Mouse (Mus musculus): ENCODE results near the gene Mrpl51.

The Mrpl51 gene

DNA sequence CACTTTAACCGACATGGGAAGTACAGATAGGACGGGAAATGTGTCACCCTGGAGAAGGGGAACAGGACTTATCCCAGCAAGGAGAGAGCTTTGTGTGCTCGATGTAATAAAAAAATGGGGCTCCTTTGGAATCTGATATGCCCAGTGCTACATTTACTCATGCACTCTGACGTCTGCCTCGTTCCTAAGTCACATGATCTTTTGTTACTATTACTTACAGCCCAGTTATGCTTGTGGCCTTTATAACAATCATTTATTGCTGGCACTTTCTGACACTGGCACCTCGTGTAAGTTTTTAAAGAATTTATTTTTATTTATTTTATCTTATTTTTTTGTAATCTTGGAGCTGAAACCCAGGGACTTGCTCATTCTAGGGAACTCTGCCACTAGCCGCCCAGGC lies 1.8 kb downstream of the Mrpl51 start:
- no peak for DNase-seq

DNA sequence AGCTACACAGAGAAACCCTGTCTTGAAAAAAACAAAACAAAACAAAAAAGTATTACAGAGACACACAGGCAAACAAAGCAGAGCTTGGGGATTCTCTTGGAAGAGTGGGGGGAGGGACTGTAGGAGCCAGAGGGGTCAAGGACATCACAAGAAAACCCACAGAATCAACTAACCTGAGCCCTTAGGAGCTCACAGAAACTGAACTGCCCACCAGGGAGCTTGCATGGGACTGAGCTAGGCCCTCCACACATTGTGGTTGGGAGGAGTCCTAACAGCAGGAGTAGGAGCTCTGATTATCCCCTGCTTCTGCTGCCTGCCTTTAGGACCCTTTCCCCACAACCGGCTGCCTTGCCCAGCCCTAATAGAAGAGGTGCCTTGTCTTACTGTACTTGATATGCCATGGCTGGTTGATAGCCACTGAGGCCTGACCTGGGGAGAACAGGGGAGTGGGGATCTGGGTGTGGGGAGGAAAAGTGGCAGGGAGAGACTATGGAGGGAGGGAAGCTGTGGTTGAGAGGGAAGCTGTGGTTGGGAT lies 4.0 kb downstream of the Mrpl51 start:
- DNase-seq: no peak

DNA sequence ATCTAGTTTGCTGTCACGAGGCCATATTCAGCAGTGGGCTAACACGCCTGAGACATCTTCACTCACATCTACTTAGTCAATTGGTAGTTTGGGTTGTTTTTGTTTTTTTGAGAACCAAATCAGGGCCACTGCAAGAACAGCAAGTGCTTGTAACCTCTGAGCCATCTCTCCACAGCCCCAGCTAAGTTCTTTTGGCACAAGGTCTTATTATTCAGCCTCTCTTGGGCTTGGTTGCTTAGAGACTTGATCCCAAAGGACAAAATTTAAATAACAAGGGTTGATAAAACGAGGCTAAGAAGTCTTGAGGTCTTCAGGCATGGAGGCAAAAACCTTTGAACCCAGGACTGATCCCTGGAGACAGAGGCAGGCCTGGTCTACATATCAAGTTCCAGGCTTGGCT lies 4.7 kb downstream of the Mrpl51 start:
- DNase-seq: no peak

GRCm38 (mm10) chr6:125197166-125197565 lies 5.6 kb downstream of the Mrpl51 start:
- DNase-seq: no peak

- DNase-seq: no peak
These were observed 18.8 kb downstream of the Mrpl51 start for GRCm38 (mm10) chr6:125210436-125210835.

- no peak for DNase-seq
These were observed 21.0 kb downstream of the Mrpl51 start for GRCm38 (mm10) chr6:125212621-125213020.

DNA sequence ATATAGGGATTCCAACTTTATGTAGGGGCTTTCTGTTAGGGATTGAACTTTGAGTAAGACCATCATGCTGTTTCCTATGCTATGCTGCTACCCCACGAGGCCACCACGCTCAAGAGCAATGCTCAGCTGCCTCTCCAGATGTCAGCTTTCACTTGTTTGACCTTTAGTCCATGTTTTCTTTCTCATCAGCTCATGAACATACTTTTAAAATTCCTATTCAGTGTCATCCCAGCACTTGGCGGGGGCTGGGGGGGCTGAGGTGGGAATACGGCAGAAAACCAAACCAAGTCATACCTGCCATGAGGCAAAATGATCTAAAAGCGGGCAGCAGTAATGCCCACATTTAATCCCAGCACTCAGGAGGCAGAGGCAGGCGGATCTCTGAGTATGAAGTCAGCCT lies 21.5 kb downstream of the Mrpl51 start:
- no peak for DNase-seq

GRCm38 (mm10) chr6:125213715-125214114 lies 22.1 kb downstream of the Mrpl51 start:
- DNase-seq: no peak

GRCm38 (mm10) chr6:125215148-125215954 lies 23.8 kb downstream of the Mrpl51 start, which contains the start of gene Vamp1:
Gene Vamp1 (plus strand): TSS chr6:125215551.
- peak; percentile 98 for DNase-seq

DNA sequence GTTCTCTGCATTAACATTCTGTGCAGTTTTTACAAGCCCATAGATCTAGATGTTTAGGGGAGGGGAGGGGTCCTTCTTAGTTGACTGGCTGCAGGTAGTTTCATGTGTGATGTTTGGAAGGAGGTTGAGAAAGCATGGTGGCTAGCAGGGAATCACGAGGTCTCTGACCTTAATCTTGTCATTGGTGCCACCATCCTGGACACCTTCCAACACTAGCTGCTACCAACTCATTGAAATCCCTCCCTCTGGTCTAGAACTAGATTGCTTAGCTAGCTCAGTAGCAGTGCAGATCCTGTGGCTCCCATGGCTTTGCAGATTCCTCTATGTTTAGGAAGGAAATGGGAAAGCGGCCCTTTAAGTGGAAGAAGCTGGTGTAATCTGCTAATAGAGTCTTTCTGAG lies 25.3 kb downstream of the Mrpl51 start:
- no peak for DNase-seq

DNA sequence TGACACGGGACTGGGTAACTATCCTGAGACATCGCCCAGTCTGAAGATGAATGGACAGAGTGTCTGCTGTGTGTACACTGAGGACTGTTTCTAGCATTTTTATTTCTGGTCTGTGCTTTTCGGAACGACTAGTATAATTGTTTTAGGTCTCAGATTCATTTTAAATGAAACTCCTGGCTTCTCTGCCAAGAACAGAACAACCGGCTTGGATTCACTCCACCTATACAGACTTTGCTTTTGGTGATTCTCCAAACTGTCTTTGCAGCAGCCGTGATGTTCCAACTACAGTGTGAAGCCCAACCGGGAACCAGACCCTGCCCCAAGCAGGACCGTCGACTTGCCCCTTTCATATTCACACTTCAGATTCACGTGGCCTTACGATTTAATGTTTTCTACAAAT lies 26.3 kb downstream of the Mrpl51 start:
- no peak for DNase-seq

DNA sequence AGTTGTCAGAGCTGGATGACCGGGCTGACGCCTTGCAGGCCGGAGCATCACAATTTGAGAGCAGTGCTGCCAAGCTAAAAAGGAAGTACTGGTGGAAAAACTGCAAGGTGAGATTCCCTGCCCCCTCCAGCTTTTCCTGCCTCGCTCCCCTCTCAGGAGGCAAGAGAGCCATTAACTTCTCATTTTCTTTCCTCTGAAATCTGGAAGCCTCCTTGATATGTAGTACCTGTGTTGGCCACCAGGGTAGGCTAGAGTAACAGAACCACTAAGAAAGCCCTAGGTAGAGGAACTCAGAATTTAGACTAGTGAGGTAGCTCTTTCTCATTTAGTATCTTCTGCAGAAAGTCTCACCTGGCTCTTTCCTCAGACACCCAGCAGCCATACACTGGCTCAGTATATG lies 27.4 kb downstream of the Mrpl51 start:
- DNase-seq: peak; percentile 76

GRCm38 (mm10) chr6:125221115-125221745 lies 29.6 kb downstream of the Mrpl51 start:
- no peak for DNase-seq

DNA sequence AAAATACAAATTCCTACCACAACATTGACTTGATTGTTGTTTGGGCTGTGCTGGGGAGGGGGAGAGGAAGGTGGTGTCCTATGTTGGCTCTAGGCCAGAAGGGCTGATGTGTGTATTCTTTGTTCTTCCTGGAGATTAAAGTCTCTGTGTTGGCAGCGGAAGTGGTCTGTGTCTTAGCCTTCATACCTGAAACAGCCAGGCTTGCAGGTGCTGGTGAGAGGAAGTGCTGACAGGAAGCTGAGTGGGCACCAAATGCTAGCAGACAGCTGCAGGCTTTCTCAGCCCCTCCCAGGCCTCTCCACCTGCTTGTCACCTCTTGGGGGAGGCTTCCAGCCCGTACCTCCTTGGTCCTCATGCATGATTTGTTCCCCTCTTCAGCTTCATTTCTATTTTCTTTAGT lies 30.5 kb downstream of the Mrpl51 start:
- no peak for DNase-seq

GRCm38 (mm10) chr6:125222577-125222976 lies 31.0 kb downstream of the Mrpl51 start:
- no peak for DNase-seq

DNA sequence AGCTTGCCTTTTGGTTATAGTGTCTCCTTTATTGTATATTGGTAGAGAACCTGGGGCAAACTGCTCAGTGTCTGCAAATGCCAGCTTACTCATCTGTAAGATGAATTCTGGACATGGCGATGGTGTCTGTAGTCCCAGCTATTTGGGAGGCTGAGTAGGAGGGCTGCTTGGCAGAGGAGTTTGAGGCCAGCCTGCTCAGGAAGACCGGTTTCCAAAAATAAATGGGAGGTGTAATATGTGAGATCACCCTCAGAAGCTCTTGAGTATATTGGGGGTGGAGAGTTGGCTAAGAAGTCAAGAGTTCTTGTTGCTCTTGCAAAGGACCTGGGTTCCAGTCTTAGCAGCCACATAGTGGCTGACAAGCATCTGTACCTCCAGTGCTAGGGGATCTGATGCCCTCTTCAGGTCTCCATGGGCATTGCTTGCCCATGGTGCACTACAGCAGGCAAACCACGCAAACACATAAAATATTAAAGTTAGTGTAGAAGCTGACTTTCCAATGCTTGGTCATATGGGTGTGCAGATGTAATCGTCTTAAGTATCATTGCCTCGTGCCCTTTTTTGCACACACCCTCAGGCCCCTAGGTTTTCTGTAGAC lies 34.0 kb downstream of the Mrpl51 start:
- no peak for DNase-seq

GRCm38 (mm10) chr6:125230571-125230970 lies 39.0 kb downstream of the Mrpl51 start:
- no peak for DNase-seq

DNA sequence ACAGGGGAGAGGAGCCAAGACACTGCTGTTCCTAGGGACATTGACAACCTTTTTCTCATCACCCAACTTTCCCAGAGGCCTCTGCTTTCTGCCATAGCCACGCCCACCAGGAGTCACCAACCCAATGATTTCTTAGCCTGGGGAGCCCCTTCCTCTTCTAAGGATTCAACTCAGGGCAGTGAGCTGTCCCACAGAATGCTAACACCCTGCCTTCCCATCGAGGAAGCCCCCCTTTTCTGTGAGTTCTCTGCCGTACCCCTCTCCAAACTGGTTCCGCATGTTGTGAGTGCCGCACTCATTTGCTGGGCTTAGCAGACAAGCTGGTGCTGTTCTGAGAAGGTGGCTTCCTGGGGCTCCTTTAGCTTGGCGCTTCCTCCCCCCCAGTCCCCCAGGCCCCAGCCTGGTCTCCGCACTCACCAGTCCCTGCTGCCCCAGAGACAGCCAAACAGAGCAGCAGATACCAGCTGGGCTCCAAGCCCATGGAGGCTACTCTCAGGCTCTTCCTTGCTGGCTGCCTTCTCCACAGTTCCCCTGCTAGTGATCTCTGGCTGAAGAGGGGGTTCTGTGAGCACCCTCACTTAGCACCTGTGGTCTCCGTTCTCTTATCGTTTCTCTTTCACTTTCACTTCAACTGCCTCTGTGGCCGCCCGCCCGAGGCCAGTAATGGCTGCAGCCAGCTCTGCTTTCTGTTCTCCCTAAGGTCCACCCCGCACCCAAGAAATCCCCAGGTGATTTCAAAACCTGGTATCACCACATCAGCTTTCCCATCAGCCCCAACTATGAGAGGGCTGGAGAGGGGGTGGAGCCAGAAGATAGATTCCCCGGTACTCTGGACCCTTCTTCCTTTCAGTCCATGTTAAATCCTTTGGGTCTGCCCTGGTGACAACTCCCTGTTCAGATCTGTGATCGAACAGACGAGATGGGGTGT lies 39.8 kb downstream of the Mrpl51 start, which contains the start of gene Tapbpl:
Gene Tapbpl (minus strand): TSS at position 744 of the 928 bp plus-strand sequence.
- peak; percentile 74 for DNase-seq

DNA sequence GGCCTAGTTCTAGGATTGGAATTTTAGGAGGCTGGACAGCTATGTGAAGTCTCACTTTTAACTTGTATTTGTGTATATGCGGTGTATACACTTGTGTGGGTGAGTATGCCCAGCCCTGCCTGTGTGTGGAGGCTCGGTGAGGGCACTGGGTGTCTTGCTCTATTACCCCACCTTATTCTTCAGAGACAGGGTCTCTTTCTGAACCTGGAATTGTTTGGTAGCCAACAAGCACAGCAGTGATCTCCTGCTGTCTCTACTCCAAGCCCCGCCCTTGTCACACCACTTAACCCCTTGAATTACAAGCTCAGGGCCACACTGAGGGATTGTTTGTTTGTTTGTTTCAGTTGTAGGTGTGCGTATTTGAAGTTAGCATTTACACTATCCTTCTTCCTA lies 40.4 kb downstream of the Mrpl51 start:
- no peak for DNase-seq

DNA sequence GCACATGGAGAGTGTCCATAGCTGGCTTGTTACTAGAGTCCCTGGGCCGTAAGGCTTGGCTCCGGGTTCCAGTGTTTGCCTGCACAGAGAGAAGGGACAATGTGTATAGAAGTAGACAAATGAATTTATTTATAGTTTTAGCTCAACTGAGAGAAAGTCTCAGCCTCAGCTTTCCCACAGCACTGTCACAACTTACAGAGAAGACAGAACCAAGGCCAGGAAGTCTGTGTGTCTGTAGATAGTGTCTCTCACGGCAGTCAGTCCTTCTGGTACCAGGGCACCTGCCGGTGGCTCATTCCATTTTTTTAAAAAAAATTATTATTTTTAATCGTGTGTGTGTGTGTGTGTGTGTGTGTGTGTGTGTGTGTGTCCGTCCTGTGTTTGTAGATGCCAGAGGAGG lies 40.9 kb downstream of the Mrpl51 start:
- no peak for DNase-seq

DNA sequence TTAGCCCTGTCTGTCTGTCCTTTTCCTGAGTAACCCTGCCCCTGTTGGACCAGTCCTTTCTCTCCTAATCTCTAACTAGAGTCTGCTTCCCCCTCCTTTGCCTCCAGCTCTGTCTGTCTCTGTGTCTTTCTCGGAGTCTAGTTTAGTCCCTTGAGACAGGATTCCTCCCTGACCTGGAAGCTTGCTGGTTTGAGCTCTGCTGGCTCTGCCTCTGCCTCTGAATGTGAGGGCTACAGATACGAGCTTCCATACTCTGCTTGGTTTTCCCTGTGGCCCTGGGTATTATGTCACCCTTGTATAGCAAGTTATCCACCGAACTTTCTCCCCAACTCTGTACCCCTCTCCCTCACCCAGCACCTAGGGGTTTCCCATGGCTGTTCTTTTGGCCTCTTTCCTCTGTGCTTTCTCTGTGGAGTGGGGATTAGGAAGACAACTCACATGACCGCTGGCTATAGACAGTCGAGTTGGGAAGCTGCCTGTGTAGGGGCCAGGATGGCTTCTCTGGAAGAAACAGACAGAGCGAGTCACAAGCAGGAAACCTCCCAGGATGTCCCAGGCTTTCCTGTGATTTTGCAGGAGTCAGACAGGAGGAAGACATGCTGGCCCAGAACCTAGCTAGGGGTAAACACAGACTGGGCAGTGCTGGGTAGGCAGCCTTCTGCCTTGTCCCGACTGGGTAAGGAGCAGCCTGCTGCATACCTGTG lies 42.4 kb downstream of the Mrpl51 start:
- DNase-seq: no peak

DNA sequence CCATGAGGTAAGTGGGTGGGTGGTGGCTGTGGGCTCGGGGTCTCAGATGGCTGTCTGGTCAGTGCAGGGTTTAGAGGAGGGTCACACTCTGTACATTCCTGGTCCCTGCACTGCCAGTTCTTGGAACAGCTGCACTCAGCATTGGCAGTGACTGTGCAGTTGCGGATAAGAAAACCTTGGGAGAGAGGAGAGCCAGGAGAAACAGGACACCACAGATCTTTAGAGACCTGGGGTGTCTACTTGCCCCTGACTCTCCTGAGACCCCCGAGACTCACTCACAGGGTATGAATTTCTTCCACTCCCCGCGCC lies 42.9 kb downstream of the Mrpl51 start:
- DNase-seq: no peak
